Mouse (Mus musculus) lung, postnatal 14 days (tissue): ENCODE results near the gene Eif2s3y.

Experiments
- DNase-seq: peaks from one replicate; pipeline ENCODE4 v3.0.0; 2021

Gene Eif2s3y

DNA sequence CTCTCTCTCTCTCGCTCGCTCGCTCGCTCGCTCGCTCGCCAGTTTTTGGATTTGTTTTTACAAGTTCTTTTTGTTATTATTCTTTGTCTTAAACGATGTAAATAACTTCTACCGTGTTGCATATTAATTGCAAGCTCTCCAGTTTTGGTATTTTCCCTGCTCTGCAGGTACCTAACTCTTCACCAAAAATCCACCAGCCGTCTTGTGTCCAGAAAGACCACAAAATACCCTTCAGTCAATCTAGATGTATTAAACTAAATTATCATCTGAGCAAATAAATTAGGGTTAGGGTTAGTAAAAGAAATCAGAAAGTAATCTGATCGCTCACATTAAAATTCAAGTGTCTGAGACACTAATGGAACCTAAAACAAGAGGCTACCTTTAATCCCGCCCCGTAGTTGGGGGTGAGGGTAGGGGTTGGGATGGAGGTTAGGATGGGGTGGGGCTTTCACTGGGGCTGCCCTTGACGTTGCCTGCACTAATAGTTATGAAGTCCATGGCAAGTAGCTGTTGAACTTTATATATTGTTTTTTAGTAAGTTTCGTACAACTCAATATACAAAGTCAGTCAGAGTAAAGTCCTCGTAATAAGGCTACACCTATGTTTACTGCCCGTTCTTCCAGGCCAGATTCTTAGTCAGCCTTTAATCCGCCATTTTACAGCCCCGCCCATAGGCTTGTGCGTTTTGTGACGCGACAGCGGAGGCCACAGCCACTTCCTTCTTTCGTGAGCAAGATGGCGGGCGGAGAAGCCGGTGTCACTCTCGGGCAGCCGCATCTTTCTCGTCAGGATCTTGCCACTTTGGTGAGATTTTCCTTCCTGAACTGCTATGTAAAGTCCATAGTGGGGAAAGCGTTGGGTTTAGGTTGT is at the start of gene Eif2s3y:
Gene Eif2s3y, plus strand, starts transcription at position 662 of the 870 bp plus-strand sequence.
- DNase-seq, result peak; percentile 77
